Mouse (Mus musculus) E14TG2a.4 (cell line): ENCODE data around the gene Abhd16b.
A peak's percentile ranks its signal among the peaks of the same experiment; 100 is the strongest.

Experiments
- CTCF ChIP-seq: conservative IDR thresholded peaks from 2 replicates; pipeline ENCODE4 v1.5.1; 2014; ENCODE audit warnings: low read length
- NANOG ChIP-seq: IDR thresholded peaks from 2 replicates; pipeline ENCODE4 v1.6.1; 2014; ENCODE audit warnings: borderline replicate concordance, low read length, mixed read lengths
- POU5F1 ChIP-seq: IDR thresholded peaks from 2 replicates; pipeline ENCODE4 v1.6.1; 2014; ENCODE audit warnings: low read length, borderline replicate concordance

- peak; percentile 19; the same call in 1 of the 2 replicates for TF ChIP-seq CTCF
- TF ChIP-seq POU5F1: no peak
- TF ChIP-seq NANOG: no peak
Observed at GRCm38 (mm10) chr2:181483562-181484318, 9.3 kb upstream of the Abhd16b start.
